Mouse (Mus musculus): Measurements from ENCODE around the gene Ascl3.

- TF ChIP-seq MAX (IDR thresholded peaks at IDR 0.05) (no peak), CEBPB (IDR thresholded peaks at IDR 0.05; ENCODE audit: low read depth) (no peak), CTCF (IDR thresholded peaks at IDR 0.05; ENCODE audit: control insufficient read depth, insufficient read depth, insufficient read length) (no peak), MYOD1 (IDR thresholded peaks at IDR 0.05; ENCODE audit: control insufficient read depth, insufficient read length, low read depth) (no peak)
Measured at GRCm38 (mm10) chr7:109723114-109723513, 8.4 kb downstream of the Ascl3 start.
